Mouse (Mus musculus) kidney, postnatal 0 days (tissue): Measurements from ENCODE around the gene Acsl4. TPM values are rescaled to one million over a fixed set of nuclear protein-coding genes. Genes with fewer than 3 reads are reported as not detected.

ENCODE experiments used
- ATAC-seq: fragments of 200-750 bp; cut with Nextera tagmentation; replicated peaks from 2 replicates; pipeline ENCODE4 v1.8.0; 2017; ENCODE audit warnings: low read depth, moderate number of reproducible peaks, moderate TSS enrichment, moderate library complexity; ENCODE audit not compliant: low FRiP score
- DNase-seq: peaks from one replicate; pipeline ENCODE4 v3.0.0-alpha.2; 2016; ENCODE audit warnings: low spot score
- H3K27ac ChIP-seq: fragments of 300-500 bp; sonication (generic); 2 replicates; pipeline ENCODE4 v1.5.1; 2014; ENCODE audit warnings: mild to moderate bottlenecking
- H3K27me3 ChIP-seq: fragments of 300-500 bp; sonication (generic); 2 replicates; pipeline ENCODE4 v1.6.1; 2014; ENCODE audit warnings: low read length, mixed read lengths; ENCODE audit not compliant: insufficient read depth
- H3K36me3 ChIP-seq: fragments of 300-500 bp; sonication (generic); 2 replicates; pipeline ENCODE4 v1.6.1; 2014; ENCODE audit warnings: low read length, mixed read lengths; ENCODE audit not compliant: insufficient read depth
- H3K4me1 ChIP-seq: fragments of 300-500 bp; sonication (generic); replicated peaks from 2 replicates; pipeline ENCODE4 v1.6.1; 2014; ENCODE audit warnings: antibody characterized with exemption, low read length, mixed read lengths; ENCODE audit not compliant: insufficient read depth
- H3K4me2 ChIP-seq: fragments of 300-500 bp; sonication (generic); 2 replicates; pipeline ENCODE4 v1.6.1; 2014; ENCODE audit warnings: mild to moderate bottlenecking, low read length, moderate library complexity, mixed read lengths
- H3K4me3 ChIP-seq: fragments of 300-500 bp; sonication (generic); replicated peaks from 2 replicates; pipeline ENCODE4 v1.5.1; 2014; ENCODE audit warnings: low read depth, low read length
- H3K9ac ChIP-seq: fragments of 300-500 bp; sonication (generic); 2 replicates; pipeline ENCODE4 v1.6.1; 2014; ENCODE audit warnings: low read depth, low read length
- H3K9me3 ChIP-seq: fragments of 300-500 bp; sonication (generic); replicated peaks from 2 replicates; pipeline ENCODE4 v1.6.1; 2016; ENCODE audit warnings: low read length, inconsistent platforms, mixed read lengths
- CTCF ChIP-seq: IDR thresholded peaks from 2 replicates; pipeline ENCODE4 v1.5.1; 2016; ENCODE audit warnings: antibody characterized with exemption, low read depth, mild to moderate bottlenecking, moderate library complexity
- WGBS: fragments of 180-500 bp; shearing (Covaris S2); extraction: QIAGEN DNeasy Blood & Tissue Kit; methylation state at CpG from one replicate; pipeline ENCODE4 v1.1.7; 2014; 5-methylcytosine and 5-hydroxymethylcytosine counted together
- polyA plus RNA-seq: library from polyadenylated mRNA; unstranded; fragments of >200 nt; fragmentation: Nextera tagmentation; extraction: Ambion mirVana; gene quantifications from 2 replicates; pipeline ENCODE4 v1.2.1, GENCODE M21; 2015

The Acsl4 gene
- polyA plus RNA-seq, 1 experiment from 2014 or later = 32.3 TPM

DNA sequence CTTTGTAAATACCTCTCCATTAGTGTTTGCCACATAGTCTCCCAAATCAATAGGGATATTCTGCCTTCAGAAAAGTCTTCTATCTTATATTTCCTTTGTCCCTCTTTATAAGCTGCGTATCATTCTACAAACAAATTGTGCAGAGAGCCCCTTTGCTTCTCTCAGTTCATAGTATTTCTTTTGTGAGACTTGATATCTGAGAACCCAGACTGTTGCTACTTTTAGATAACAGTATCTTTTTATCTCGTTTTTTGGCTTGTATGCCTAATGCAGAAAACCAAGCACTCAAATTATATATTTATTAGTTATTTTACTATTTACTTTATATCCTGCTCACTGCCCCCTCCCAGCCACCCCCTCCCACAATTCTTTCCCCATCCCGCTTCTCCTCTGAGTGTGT lies 19.7 kb upstream of the Acsl4 start:
- 82% methylated on average over 3 of the region's 3 CpGs for WGBS
- H3K27me3 ChIP-seq = no peaks in the 10 kb centered on the region
- no peaks in the 10 kb centered on the region for H3K9me3 ChIP-seq
- no peak overlapping the region for H3K4me2 ChIP-seq
- no peak overlapping the region for H3K27ac ChIP-seq
- ATAC-seq (no peak), DNase-seq (no peak)
- no peaks in the 10 kb centered on the region for H3K36me3 ChIP-seq
- no peak overlapping the region for H3K9ac ChIP-seq
- H3K4me3 ChIP-seq = no peak overlapping the region
- H3K4me1 ChIP-seq = no peaks in the 10 kb centered on the region
- no peak for TF ChIP-seq CTCF

DNA sequence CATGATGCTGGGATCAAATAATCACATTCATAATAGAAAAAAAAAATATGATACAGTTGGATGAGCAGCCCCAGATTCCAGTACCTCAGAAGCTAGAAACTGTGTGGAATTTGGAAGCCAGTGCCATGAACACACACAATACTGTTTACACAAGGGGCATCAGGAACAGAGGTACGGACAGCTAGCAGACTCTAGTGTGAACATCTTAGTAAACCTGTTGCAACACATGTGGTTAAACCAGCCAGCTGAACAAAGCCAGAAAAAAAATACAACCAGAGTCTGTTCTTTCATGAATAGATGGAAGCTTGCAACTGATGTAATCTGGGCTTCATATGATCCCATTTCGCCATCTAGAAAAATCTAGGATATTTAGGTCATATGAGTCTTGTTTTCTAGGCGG lies 19.0 kb upstream of the Acsl4 start:
- H3K27ac ChIP-seq = no peak overlapping the region
- H3K36me3 ChIP-seq = no peaks in the 10 kb centered on the region
- WGBS = 85% methylated on average over 3 of the region's 3 CpGs
- H3K27me3 ChIP-seq = no peaks in the 10 kb centered on the region
- no peak overlapping the region for H3K4me3 ChIP-seq
- no peaks in the 10 kb centered on the region for H3K4me1 ChIP-seq
- DNase-seq = no peak
- H3K9me3 ChIP-seq = no peaks in the 10 kb centered on the region
- no peak for TF ChIP-seq CTCF
- no peak overlapping the region for H3K9ac ChIP-seq
- no peak for ATAC-seq
- H3K4me2 ChIP-seq = no peak overlapping the region

DNA sequence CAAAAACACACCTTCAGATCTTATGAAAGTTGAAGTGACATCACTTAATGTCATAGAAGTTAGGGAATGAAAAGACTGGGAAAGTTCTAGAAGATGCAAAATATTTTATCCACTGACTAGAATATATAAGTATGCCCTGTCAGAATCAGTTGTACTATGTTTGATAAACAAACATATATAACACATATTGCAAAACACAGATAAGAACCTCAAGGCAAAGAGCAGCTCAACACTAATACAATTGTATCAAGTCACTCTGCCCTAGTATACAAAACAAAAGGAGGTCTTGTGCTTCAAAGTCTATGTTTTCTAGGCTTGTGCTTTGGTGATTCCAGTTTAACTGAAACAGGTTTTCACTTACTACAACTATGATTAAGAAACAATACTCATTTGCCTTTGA lies 12.8 kb upstream of the Acsl4 start:
- H3K9me3 ChIP-seq = no peaks in the 10 kb centered on the region
- H3K9ac ChIP-seq = no peak overlapping the region
- H3K27ac ChIP-seq = no peak overlapping the region
- DNase-seq (no peak), ATAC-seq (no peak)
- no peak overlapping the region for H3K4me3 ChIP-seq
- H3K27me3 ChIP-seq = no peaks in the 10 kb centered on the region
- TF ChIP-seq CTCF = no peak
- H3K36me3 ChIP-seq = no peaks in the 10 kb centered on the region
- H3K4me1 ChIP-seq = no peaks in the 10 kb centered on the region
- H3K4me2 ChIP-seq = no peak overlapping the region

DNA sequence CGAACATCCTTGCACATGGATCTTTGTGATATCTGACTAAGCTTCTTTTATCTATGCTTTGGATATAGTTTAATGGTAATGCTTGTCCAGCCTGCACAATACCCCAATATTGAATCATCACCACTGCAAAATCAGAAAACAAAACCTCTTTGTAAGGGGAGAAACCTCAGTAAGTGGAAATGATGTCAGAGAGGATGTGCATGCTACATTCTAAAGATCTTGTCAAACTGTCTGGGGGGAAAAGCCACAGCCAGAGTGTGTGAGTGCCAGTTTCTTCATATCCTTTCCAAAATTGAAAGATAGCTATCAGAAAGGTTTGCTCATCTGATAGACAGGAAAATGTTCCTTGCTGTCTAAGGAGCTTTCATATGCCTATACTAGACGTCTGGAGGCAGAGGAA lies 8.3 kb upstream of the Acsl4 start:
- Histone ChIP-seq H3K36me3 (no peaks in the 10 kb centered on the region), H3K27me3 (no peaks in the 10 kb centered on the region), H3K9me3 (no peaks in the 10 kb centered on the region), H3K4me2 (no peak overlapping the region), H3K27ac (no peak overlapping the region), H3K4me1 (no peaks in the 10 kb centered on the region), H3K9ac (no peak overlapping the region), H3K4me3 (no peak overlapping the region)
- no peak for TF ChIP-seq CTCF
- WGBS = 72% methylated on average over 2 of the region's 2 CpGs
- no peak for DNase-seq
- ATAC-seq = no peak

DNA sequence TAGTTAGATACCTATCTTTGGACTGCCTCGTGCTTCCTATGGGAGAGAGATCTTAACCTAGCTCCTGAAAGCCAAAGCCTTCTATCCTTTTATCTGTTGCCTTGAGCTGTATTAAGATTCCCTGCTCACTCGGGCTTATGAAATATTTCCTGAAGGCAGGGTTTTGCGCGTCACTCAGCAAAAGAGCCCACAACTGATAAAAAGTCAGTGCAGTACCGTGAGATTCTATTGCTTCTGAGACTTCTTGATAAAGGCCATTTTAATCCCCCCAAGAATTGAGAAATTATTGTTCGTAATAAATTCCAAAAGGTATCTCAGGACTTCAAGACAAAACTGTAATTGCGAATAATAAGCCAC lies 552 bp upstream of the Acsl4 start:
- Histone ChIP-seq H3K4me3 (peak overlapping the region; percentile 61), H3K9ac (peak overlapping the region; percentile 54), H3K9me3 (no peaks in the 10 kb centered on the region), H3K4me2 (peak overlapping the region; percentile 59), H3K27ac (peak overlapping the region; percentile 75; the same call in 1 of the 2 replicates), H3K4me1 (no peaks in the 10 kb centered on the region), H3K36me3 (no peaks in the 10 kb centered on the region), H3K27me3 (no peaks in the 10 kb centered on the region)
- WGBS = 40% methylated on average over 7 of the region's 7 CpGs
- no peak for TF ChIP-seq CTCF
- ATAC-seq (no peak), DNase-seq (peak; percentile 14)

DNA sequence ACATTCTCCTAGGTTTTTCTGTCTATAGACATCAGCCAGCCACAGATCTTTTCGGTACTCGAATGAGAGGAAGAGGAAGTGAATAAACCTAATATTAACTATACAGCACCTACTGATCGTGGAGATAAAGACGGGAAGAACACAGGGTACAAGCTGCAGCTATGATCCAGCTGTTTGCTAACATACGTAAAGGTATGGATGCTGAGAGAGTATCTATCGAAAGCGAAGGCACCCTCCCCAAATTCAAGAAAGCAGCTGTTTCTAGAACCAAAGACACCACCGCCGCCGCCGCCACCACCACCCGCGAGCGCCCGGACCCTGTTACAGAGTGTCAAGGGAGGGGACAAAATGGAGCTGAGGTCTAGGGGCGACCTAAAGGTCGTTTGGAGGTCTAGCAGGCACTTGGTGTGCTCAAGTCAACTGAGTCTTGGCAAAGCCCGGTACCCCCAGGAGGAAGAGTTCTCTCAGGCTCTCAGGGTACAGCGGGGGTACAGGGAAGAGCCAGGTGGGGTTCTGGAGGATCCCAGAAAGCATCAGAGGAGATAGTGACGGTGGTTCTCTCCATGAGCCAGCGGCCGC lies 665 bp downstream of the Acsl4 start:
- Histone ChIP-seq H3K4me1 (no peaks in the 10 kb centered on the region), H3K4me3 (peak overlapping the region; percentile 61), H3K9ac (peak overlapping the region; percentile 67), H3K27ac (peak overlapping the region; percentile 79), H3K9me3 (no peaks in the 10 kb centered on the region), H3K36me3 (no peaks in the 10 kb centered on the region), H3K27me3 (no peaks in the 10 kb centered on the region), H3K4me2 (peak overlapping the region; percentile 59)
- 27% methylated on average over 22 of the region's 22 CpGs for WGBS
- DNase-seq (peak; percentile 31), ATAC-seq (peak; percentile 34)
- no peak for TF ChIP-seq CTCF

DNA sequence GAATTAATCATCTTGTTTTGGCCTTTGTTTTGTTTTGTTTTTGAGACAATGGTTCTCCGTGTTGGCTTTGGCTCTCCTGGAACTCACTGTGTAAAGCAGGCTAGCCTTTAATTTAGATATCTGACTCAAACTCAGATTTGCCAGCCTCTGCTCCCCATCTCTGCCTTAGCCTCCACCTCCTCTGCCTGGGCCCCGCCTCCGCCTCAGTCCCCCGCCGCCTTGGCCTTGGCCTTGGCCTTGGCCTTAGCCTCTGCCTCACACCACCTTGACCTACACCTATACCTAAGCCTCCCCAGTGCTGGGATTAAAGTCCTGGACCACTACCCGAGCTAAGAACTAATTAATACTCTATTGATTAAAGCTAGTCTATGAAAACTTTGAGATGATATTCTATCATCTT lies 2.2 kb downstream of the Acsl4 start:
- WGBS = 83% methylated on average over 6 of the region's 6 CpGs
- Histone ChIP-seq H3K4me1 (no peaks in the 10 kb centered on the region), H3K27me3 (no peaks in the 10 kb centered on the region), H3K27ac (no peak overlapping the region), H3K4me2 (no peak overlapping the region), H3K9ac (no peak overlapping the region), H3K9me3 (no peaks in the 10 kb centered on the region), H3K4me3 (no peak overlapping the region), H3K36me3 (no peaks in the 10 kb centered on the region)
- TF ChIP-seq CTCF = no peak
- DNase-seq (no peak), ATAC-seq (no peak)
